In genomic region chr10:41726215-41726614, GRCm38 (mm10) we compare ENCODE assay signal across 33 mouse cellular contexts. TPM values are rescaled to one million over a fixed set of nuclear protein-coding genes. Genes with fewer than 3 reads are reported as not detected.
"Had no signal": no experiment of that assay in that cellular context is flagged by ENCODE, and none has a peak within 500 bp of the region (broad histone marks: within the 10 kb centered on the region; RNA-seq: fewer than 3 reads in every experiment).

No protein-coding gene starts in this region.

- H3K4me2 ChIP-seq: limb, embryonic 12.5 days; limb, embryonic 13.5 days; limb, embryonic 15.5 days; liver, embryonic 11.5 days; liver, embryonic 12.5 days; liver, embryonic 13.5 days; liver, embryonic 15.5 days; lung, embryonic 14.5 days; lung, embryonic 15.5 days; midbrain, embryonic 11.5 days; midbrain, embryonic 12.5 days; midbrain, embryonic 13.5 days; midbrain, embryonic 15.5 days had no signal

- H3K27ac ChIP-seq: limb, embryonic 10.5 days; limb, embryonic 12.5 days; limb, embryonic 13.5 days; limb, embryonic 15.5 days; liver, embryonic 12.5 days; liver, embryonic 13.5 days; liver, embryonic 14.5 days; liver, embryonic 15.5 days; lung, embryonic 15.5 days; macrophage; midbrain, embryonic 10.5 days; midbrain, embryonic 12.5 days; midbrain, embryonic 13.5 days; midbrain, embryonic 15.5 days had no signal

- H3K4me1 ChIP-seq: limb, embryonic 10.5 days; limb, embryonic 12.5 days; limb, embryonic 13.5 days; limb, embryonic 15.5 days; liver, embryonic 12.5 days; liver, embryonic 13.5 days; liver, embryonic 15.5 days; lung, embryonic 15.5 days; midbrain, embryonic 10.5 days; midbrain, embryonic 12.5 days; midbrain, embryonic 13.5 days; midbrain, embryonic 15.5 days had no signal

- H3K27me3 ChIP-seq: limb, embryonic 12.5 days; limb, embryonic 13.5 days; limb, embryonic 15.5 days; liver, embryonic 12.5 days; liver, embryonic 13.5 days; liver, embryonic 15.5 days; lung, embryonic 15.5 days; megakaryocyte, embryonic 14.5 days; midbrain, embryonic 12.5 days; midbrain, embryonic 13.5 days; midbrain, embryonic 15.5 days had no signal

- H3K9ac ChIP-seq: limb, embryonic 12.5 days; limb, embryonic 13.5 days; limb, embryonic 15.5 days; liver, embryonic 12.5 days; liver, embryonic 13.5 days; liver, embryonic 14.5 days; liver, embryonic 15.5 days; liver, postnatal 0 days; lung, embryonic 14.5 days; lung, embryonic 15.5 days; midbrain, embryonic 12.5 days; midbrain, embryonic 13.5 days; midbrain, embryonic 15.5 days had no signal

- H3K4me3 ChIP-seq: limb, embryonic 10.5 days; limb, embryonic 12.5 days; limb, embryonic 13.5 days; limb, embryonic 15.5 days; liver, embryonic 12.5 days; liver, embryonic 13.5 days; liver, embryonic 15.5 days; lung, embryonic 15.5 days; megakaryocyte, embryonic 14.5 days; midbrain, embryonic 10.5 days; midbrain, embryonic 12.5 days; midbrain, embryonic 13.5 days; midbrain, embryonic 15.5 days; myocyte had no signal

- DNase-seq: left cerebral cortex, postnatal 4 days; liver; liver, embryonic 13.5 days; liver, postnatal 0 days; lung, adult 18-20 months; lung, adult 2 months; lung, embryonic 14.5 days; lung, postnatal 10 days; lung, postnatal 14 days; lung, postnatal 36 days; lung, postnatal 4 days; midbrain, embryonic 14.5 days had no signal

- ATAC-seq: liver, embryonic 12.5 days; liver, postnatal 0 days; lung, postnatal 0 days; midbrain, embryonic 13.5 days; midbrain, embryonic 15.5 days; midbrain, embryonic 16.5 days had no signal

- H3K9me3 ChIP-seq: limb, embryonic 10.5 days; limb, embryonic 13.5 days; limb, embryonic 15.5 days; liver, embryonic 15.5 days; lung, embryonic 15.5 days; midbrain, embryonic 12.5 days; midbrain, embryonic 13.5 days; midbrain, embryonic 15.5 days had no signal

RNA-seq across cellular contexts. Expression of gene Ccdc162, which starts 9.8 kb away (rescaled TPM):
- total RNA-seq: megakaryocyte-erythroid progenitor cell, adult 5-6 weeks; monocyte, adult 5-6 weeks had no signal
- polyA plus RNA-seq: liver, embryonic 15.5 days; macrophage had no signal
